Mouse (Mus musculus): Measurements from ENCODE around the gene Rspry1.

Gene Rspry1

DNA sequence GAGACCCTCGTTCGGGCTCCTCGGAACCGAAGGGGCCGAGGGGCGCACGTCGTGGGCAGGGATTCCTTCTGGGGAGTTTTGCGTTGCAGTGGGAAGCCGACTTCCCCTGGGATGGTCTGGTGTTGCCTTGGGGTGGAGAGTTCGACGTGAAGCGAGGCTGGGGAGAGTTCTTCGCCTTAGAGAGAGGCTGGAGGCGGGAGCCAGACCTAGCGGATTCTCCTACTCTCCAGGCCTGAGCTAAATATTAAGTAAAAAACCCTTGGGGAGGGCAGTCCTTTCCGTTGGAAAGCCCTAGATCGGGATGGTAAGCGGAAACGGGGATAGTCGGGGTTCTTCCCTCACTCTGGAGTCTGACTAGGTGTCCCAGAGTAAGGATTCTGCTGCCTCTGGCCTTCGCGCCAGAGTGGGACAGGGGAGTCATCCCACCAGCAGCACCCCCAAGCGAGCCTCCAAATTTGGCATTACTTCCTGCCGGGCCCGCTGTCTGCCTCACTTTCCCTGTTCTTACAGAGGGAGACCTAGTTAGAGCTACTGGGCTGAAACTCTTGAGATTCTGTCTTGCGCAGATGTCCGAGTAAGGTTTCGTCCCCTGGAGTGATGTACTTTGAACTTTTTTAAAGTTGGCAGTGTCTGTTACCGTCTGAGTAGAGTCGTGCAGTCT, 864 bp downstream of the Rspry1 start:
- in situ Hi-C loops (cut with MboI, MseI), result no loop called here

DNA sequence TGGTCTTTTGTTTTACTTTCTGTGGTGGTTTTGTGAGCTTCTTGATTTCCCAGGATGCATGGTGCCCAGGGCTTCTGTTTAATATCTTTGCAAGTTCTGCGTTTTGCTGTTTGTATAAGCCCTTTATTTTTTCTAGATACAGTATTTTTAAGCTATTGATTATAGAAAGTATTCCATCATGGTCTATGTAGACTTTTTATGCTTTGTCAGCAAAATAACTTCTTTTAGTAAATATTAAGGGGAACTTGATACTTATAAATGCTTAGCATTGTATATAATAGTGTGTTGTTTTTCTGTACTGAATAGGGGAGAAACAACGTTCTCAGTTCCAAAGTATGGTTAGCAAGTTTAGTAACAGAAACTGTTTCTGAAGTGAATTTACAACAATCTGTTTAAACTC, 2.3 kb downstream of the Rspry1 start:
- in situ Hi-C loops (cut with MboI, MseI), result no loop called here

DNA sequence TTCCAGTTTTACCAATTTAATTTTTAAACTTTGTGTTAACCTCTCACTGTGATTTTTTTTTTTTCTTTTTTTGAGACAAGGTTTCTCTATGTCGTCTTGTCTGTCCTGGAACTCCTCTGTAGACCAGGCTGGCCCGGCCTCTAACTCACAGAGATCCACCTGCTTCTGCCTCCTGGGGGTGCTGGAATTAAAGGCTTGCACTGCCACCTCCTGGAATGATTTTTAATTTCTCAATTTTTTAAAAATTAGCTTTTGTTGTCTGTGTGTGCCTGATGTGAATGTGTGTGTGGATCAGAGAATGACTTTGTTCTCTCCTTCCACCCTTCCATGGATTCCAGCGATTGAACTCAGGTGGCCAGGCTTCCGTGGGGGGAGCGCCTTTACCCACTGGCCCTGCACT, 5.3 kb downstream of the Rspry1 start:
- in situ Hi-C loops (cut with MboI, MseI), result loop anchor here in 1 of 2 experiments (5.0 kb wide), 1 partner anchor 95 kb away; no protein-coding TSS in a partner anchor

DNA sequence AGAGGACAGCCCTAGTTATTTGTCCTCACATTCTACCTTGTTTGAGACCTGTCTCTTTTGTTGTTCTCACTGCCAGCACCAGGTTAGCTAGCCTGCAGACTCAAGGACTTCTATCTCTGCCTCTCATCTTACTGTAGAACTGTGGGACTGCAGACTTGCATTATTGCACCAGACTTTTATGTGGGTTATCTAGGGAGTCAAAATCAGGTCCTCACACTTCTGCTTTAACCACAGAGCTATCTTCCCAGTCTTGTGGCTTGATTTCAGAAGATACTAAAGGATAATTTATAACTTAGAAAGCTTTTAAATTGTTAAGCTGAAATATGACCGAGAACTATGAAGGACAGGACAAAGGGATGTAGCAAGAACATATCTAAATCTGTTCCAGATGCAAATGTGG, 23.1 kb downstream of the Rspry1 start:
- in situ Hi-C loops (cut with MboI, MseI), result no loop called here

DNA sequence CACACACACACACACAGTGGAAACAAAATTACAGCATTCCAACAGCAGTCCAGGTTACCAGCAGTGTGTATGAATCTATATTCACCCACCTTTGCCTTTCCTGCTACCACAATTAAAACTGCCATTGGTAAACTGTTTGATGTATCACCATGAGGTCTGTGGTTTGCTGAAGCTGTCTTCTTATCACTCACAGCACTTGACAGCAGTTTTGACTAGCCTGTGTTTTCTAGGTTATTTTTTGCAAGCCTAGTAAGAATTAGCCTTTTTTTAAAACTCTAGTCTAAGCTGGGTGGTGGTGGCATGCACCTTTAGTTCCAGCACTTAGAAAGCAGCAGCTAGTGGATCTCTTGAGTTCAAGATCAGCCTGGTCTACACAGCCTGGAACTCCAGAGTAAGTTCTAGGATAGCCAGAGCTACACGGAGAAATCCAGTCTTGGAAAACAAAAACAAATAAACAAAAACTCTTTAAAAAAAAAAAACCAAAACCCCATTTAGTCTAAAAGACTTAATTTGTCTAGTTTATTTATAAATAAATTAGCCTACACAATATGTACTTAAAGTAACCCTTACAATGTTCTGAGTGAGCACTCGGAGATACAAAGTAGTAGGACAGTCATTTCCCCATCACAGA, 31.9 kb downstream of the Rspry1 start:
- in situ Hi-C loops (cut with MboI, MseI), result no loop called here

DNA sequence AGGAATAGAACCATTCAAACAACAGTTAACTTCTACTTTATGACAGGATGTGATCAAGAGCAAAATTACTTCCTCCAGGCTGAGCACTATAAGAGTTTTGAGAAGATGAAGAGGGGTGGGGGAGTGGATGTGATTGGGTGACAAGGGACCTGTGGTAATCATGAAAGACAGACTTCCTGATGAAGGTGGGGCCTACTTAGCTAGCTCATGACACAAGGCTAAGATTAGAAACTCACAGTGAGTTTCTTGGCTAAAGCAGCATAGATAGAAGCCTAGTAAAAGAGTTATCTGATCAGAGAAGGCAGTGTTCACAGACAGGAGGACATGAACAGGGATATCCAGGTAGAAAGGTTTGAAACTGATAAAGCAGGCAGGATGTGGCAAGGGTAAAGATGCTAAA, 32.5 kb downstream of the Rspry1 start:
- in situ Hi-C loops (cut with MboI, MseI), result no loop called here

DNA sequence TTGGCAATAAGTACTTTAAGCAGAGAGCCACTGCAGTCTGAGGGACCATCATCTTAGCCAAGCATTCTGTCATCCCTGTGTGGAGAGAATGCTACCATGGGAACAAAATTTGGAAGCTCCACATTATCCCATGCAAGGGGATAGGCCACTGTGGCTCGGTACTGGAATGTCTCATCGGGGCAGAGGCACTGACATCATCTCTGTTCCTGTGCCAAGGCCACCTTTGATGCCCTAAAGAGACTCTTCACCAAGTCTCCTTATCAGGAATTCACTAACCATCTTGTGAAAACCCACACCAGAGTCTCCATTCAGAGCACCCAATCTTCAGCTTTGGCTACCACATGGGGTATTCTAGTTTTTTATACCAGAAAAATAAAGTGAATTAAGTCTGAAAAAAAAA, 39.4 kb downstream of the Rspry1 start:
- in situ Hi-C loops (cut with MboI, MseI), result no loop called here

DNA sequence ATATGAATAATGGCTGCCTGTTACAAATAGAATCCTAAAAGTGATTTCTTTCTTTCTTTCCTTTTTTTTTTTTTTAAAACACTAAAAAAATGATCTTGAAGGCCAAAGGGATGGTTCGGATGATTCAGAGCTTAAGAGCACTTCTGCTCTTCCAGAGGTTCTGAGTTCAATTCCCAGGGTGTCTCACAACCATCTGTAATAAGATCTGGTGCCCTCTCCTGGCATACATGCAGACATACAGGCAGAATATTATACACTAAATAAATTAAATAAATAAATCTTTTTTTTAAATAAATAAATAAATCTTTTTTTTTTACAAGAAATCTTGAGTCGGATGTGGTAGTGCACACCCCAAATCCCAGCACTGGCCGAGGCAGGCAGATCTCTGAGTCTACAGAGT, 40.2 kb downstream of the Rspry1 start:
- in situ Hi-C loops (cut with MboI, MseI), result no loop called here

DNA sequence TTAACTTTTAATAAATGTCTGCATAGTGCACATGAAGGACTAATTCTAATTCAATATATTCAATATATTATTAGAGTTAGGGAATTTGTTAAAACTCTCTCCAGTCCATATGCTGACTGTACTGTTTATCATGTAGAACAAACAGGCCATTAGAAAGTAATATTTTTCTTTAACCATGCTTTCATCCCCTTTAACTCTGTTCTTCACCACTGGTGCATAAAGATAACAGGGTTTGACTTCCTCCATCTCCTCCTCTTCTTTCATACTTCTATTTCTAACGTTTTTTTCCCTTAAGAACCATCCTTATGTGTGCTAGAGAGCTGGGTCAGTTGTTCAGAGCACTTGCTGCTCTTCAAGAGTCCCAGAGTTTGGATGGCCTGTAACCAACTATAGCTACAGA, 43.5 kb downstream of the Rspry1 start:
- in situ Hi-C loops (cut with MboI, MseI), result no loop called here

DNA sequence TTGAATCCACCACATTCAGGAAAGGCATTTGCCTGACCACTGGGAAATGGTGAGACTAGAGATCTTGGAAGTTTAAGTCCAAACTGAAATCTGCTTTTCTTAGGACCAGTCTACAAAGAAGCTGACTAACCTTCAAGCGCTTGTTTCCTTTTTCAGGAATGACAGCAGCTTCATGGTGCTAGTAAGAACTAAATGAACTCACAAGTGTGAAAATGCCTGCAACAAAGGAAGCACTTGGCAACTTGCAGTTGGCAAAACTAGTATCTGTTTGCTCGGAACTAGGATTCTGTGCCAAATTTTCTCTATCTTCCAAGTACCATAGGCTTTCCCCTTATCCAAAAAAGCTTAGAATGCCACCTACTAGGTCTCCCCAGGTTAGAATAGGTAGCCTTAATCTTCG, 44.4 kb downstream of the Rspry1 start:
- in situ Hi-C loops (cut with MboI, MseI), result no loop called here

DNA sequence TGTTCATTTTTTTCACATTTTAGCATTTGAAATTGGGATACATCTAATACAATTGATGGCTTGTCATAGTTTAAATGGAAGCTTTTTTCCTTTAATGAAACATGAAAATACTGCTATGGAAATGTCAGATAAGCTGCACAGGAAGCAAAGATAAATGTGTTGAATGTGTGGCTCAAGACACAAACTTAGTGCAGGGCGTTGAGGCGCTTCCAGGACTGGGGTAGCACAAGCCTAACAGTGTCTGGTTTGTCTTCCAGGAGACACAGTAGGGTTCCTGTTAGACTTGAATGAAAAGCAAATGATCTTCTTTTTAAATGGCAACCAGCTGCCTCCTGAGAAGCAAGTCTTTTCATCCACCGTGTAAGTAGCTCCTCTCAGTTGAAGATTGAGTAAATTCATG, 47.8 kb downstream of the Rspry1 start:
- in situ Hi-C loops (cut with MboI, MseI), result no loop called here

DNA sequence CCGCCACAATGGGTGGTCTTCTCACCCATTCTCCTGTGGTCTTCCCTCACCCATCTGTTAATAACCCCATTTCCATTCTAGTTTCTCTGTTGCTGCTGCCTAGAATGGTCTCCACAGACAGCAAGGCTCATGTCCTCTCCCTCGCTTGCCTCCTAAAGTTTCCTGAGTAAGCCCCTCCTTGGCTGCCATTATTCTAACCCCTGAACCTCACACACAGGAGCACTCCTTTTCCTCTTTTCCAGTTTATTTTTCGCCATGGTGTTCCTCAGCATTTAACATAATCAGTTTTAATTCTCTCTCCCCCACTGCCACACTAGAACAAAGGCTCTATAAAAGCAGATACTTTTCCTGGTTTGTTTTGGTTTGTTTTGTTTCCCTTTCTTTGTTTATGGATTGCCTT, 51.2 kb downstream of the Rspry1 start:
- in situ Hi-C loops (cut with MboI, MseI), result no loop called here

DNA sequence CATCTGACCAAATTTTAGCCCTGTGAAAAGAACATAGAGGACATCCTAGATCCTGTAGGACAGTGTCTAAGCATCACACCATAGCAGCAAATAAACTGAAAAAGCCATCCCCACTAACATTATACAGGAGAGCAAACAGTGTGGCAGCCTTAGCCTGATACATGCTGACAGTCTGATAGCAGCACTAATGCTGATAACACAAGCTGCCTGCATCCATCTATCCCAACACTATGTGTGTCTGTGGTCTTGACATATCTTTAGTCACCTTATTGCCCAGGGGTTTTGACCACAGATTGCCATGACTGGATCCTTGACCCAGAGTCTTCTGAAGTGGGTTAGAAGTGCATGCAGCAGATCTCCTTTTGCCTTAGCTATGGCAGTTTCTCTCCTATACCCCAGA, 53.3 kb downstream of the Rspry1 start:
- in situ Hi-C loops (cut with MboI, MseI), result no loop called here

DNA sequence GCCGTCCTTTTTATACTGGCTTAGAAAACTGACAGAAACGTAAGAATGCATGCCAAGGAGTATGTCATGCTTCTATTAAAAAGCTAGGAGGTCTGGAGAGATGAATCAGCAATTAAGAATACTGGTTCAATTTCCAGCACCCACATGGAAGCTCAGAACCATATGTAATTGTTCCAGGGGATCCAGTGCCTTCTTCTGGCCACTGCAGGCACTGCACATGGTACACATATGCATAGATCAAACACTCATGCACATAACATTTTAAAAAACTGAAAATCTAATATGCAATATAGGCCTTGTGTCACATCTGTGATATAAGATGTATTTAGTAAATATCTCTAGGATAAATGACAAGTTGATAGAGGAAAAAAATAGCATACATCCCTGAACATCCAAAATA, 56.3 kb downstream of the Rspry1 start:
- in situ Hi-C loops (cut with MboI, MseI), result no loop called here

DNA sequence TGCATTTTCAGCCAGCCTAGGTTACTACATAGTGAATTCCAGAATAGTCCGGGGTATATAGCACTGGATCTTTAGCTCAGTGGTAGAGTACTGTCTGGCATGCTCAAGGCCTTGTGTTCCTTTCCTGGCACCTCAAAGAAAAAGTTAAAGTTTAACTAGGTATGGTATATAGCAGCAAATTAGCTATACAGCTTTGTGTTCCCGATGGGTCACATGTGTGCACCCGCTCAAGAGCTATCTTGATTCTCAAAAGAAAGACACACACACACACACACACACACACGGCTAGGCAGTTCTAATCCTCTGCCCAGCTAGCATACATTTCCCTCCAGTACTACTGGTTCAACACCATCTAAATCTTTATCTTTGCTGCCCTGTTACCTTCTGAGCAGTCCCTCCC, 58.7 kb downstream of the Rspry1 start:
- in situ Hi-C loops (cut with MboI, MseI), result no loop called here

DNA sequence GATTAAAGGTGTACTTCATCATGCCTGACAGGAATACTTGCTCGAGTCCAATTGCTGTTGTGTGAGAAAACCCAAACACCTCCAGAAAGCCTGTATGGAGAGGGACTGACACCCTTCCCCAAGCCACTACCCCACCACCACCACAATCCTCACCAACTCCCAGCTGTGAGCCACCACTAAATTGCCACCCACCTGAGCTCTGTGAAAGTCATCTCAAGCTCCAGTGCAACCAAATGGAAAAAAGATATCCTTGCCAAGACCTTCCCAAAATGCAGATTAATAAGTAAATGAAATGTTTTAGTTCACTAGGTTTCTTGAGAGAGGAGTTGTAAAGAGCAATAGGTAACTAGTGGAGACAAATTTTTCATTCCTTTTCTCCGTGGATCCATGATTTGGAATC, 63.0 kb downstream of the Rspry1 start:
- in situ Hi-C loops (cut with MboI, MseI), result no loop called here

DNA sequence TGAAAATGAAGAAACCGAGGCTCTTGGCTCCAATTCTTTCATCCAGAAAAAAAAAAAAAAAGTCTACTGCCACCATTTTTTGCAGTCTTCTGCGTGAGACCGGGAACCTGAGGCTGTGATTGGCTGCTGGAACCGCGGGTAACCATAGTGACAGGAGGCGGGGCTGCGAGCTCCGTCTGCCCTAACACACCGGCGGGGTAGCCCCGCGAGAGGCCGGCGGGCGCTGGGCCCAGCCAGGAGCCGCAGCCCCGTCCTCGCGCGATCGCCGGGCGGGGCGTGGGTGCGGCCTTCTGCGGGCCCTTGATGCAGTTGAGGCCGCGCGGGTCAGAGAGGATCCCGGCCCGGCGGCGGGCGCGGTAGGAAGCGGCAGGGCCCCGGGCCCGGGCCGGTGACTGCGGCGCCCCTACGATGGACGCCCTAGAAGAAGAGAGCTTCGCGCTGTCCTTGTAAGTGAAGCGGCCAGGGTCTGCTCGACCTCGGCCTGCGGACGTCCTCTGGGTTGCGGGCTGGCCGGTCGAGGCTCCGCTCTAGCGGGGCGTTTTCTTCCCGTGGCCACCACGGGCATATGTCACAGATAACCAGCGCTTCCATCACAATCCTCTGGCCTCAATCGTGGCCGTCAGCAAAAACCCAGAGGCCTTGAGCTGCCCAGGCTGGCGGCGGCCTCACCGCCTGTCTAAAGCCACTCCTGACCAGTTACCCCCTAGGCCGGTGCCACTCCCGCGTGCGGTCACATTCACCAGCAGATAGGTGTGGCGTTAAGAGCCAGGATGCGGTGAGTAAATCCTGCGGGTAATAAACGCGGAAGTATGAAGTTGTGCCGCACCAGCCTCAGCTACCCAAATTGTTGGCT, 64.9 kb downstream of the Rspry1 start, which contains the start of gene Arl2bp:
Gene Arl2bp, plus strand, starts transcription at position 145 of the 853 bp plus-strand sequence.
- in situ Hi-C loops (cut with MboI, MseI), result no loop called here

DNA sequence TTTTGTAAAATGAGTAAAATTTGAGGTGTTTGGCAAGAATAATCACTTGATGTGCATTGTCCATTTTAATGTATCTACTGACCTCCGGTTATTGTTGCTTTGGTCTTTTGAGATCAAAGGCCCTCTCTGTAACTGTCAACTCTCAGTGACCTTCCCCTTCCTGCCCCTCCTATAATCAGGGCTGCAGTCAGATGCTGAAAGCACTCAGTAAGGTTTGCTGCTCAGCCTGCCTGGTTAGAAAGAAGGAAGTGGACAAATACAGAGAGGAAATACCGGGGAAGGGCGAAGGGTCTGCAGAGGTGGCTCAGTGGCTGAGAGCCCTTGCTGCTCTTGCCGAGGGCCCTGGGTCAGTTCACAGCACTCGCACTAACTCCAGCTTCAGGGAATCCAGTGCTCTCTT, 72.6 kb downstream of the Rspry1 start:
- in situ Hi-C loops (cut with MboI, MseI), result no loop called here

DNA sequence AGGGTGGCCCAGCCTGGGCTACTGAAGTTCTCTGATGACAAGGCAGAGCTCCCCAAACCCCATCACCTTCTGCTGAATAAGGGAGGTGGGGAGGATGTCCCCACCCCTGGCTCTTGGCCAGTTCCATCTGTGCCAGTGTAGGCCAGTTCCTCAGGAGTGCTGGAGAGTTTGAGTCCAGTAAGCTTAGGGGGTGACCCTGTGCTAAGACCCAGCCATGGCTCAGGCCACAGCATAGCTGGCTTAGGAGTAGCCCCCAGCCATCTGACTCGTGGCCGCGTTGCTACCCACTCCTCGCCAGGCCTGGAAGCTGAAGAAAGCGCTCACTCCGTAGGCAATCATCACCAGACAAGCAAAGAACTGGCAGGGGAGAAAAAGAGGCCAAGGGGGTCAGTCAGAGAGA, 74.2 kb downstream of the Rspry1 start:
- in situ Hi-C loops (cut with MboI, MseI), result no loop called here

DNA sequence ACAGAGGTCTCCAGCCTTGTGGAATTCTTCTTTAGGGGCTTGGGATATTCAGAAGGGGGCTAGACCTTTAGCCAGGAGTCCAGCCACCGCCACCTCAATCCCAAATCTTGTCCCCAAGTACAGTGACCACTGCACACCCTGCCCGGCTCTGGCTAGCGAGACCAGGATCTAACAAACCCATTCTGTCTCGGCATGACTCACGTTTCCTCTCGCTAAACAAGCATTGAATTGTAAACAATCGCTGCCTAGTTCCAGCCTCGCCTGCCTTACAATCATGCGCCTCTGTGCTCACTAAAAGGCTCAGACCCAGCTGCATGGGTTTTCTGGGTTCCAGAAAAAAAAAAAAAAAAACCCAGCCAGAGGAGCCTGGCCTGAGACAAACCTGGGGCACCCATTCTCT, 76.8 kb downstream of the Rspry1 start:
- in situ Hi-C loops (cut with MboI, MseI), result no loop called here

DNA sequence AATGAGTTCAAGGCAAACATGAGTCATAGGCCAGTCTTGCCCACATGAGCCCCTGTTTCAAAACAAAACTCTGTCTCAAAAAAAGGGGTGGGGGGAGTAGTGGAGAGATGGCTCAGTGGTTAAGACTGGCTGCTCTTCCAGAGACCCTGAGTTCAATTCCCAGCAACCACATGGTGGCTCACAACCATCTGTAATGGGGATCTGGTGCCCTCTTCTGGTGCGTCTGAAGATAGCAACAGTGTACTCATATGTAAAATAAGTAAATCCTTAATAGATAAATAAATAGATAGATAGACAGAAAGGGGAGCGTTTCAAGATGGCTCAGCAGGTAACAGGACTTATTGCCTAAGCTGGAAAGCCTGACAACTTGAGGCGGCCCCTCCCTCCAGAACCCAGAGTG, 78.7 kb downstream of the Rspry1 start:
- in situ Hi-C loops (cut with MboI, MseI), result no loop called here

DNA sequence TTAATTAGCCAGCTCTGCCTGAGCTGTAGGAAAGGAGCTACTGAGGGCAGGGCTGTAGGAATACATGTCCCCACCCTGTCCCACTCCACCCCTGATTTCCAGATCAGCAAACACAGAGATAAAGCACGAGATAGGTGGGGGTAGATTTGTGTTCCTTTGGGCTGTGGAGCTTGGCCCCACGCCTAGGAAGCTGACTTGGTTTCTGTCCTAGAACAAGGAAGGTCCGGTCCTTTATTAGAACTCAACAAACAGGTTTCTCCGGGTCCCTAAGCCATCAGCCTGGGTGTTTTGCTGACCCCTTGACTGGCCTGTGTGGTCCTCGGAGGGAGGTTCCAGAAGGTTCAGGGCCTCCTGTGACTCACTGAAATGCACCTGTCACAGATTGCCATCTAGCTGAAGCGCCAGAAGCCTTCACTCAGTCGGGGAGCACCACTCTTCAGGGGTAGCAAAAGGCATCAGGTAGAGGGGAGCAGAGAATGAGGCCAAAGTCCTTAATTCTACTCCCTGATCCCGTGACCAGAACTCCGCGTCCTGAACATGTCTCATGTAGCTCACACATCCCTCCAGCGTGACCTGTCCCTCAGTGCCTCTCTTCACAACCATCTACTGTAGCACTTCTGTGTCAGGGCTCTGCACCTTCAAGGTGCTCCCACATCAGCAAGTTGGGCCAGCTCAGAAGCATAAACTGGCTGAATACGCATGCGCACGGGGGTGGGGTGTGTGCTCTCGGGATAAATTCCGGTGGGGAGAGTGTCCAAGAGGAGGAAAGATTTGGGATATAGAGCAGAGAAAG, 81.2 kb downstream of the Rspry1 start:
- in situ Hi-C loops (cut with MboI, MseI), result no loop called here
